Comparison of ENCODE assay signal across 35 mouse cellular contexts in genomic region chr14:115342597-115342996, GRCm38 (mm10).
"Had no signal": no experiment of that assay in that cellular context is flagged by ENCODE, and none has a peak within 500 bp of the region (broad histone marks: within the 10 kb centered on the region; RNA-seq: fewer than 3 reads in every experiment).

No protein-coding gene starts in this region.

- H3K9me3 ChIP-seq: heart, embryonic 10.5 days; heart, embryonic 12.5 days; heart, embryonic 13.5 days; heart, embryonic 15.5 days; hindbrain, embryonic 10.5 days; hindbrain, embryonic 12.5 days; hindbrain, embryonic 13.5 days; hindbrain, embryonic 15.5 days; intestine, embryonic 15.5 days; kidney, embryonic 15.5 days had no signal

- H3K36me3 ChIP-seq: heart, embryonic 10.5 days; heart, embryonic 12.5 days; heart, embryonic 13.5 days; heart, embryonic 15.5 days; hindbrain, embryonic 10.5 days; hindbrain, embryonic 12.5 days; hindbrain, embryonic 13.5 days; hindbrain, embryonic 15.5 days; intestine, embryonic 15.5 days; kidney, embryonic 15.5 days had no signal

- DNase-seq: heart, postnatal 10 days; heart, postnatal 14 days; heart, postnatal 36 days; heart, postnatal 4 days; kidney, adult 11 months; kidney, adult 18-20 months; kidney, adult 2 months; kidney, adult 8-10 months; kidney, adult 9 months; kidney, postnatal 10 days; kidney, postnatal 14 days; kidney, postnatal 25 days; kidney, postnatal 36 days; kidney, postnatal 4 days; layer of hippocampus, adult 9-11 months; layer of hippocampus, postnatal 36 days had no signal

- ATAC-seq: hindbrain, embryonic 16.5 days; hindbrain, postnatal 0 days; inflammation-experienced regulatory T-cells, adult 6 months; intestine, embryonic 15.5 days; intestine, embryonic 16.5 days; intestine, postnatal 0 days had no signal

- H3K27ac ChIP-seq: heart, embryonic 10.5 days; heart, embryonic 13.5 days; heart, embryonic 15.5 days; hindbrain, embryonic 10.5 days; hindbrain, embryonic 12.5 days; hindbrain, embryonic 13.5 days; hindbrain, embryonic 14.5 days; hindbrain, embryonic 15.5 days; hindbrain, postnatal 0 days; intestine, embryonic 15.5 days; kidney, embryonic 15.5 days; kidney, postnatal 0 days; layer of hippocampus, adult 2 months had no signal

- H3K4me2 ChIP-seq: heart, embryonic 11.5 days; heart, embryonic 12.5 days; heart, embryonic 13.5 days; heart, embryonic 15.5 days; hindbrain, embryonic 12.5 days; hindbrain, embryonic 13.5 days; hindbrain, embryonic 14.5 days; hindbrain, embryonic 15.5 days; intestine, embryonic 15.5 days; kidney, embryonic 15.5 days had no signal

- H3K9ac ChIP-seq: heart, embryonic 12.5 days; heart, embryonic 13.5 days; heart, embryonic 15.5 days; hindbrain, embryonic 12.5 days; hindbrain, embryonic 13.5 days; hindbrain, embryonic 14.5 days; hindbrain, embryonic 15.5 days; intestine, embryonic 15.5 days; kidney, embryonic 15.5 days had no signal

- H3K27me3 ChIP-seq: heart, embryonic 12.5 days; heart, embryonic 13.5 days; heart, embryonic 15.5 days; hindbrain, embryonic 12.5 days; hindbrain, embryonic 13.5 days; hindbrain, embryonic 15.5 days; intestine, embryonic 15.5 days; kidney, embryonic 15.5 days had no signal

- H3K4me1 ChIP-seq: heart, embryonic 10.5 days; heart, embryonic 12.5 days; heart, embryonic 13.5 days; heart, embryonic 15.5 days; hindbrain, embryonic 10.5 days; hindbrain, embryonic 12.5 days; hindbrain, embryonic 13.5 days; hindbrain, embryonic 15.5 days; intestine, embryonic 15.5 days; kidney, embryonic 15.5 days had no signal

- H3K4me3 ChIP-seq: heart, embryonic 10.5 days; heart, embryonic 12.5 days; heart, embryonic 13.5 days; heart, embryonic 15.5 days; hindbrain, embryonic 10.5 days; hindbrain, embryonic 12.5 days; hindbrain, embryonic 13.5 days; hindbrain, embryonic 15.5 days; intestine, embryonic 15.5 days; kidney, embryonic 15.5 days; layer of hippocampus, adult 2 months had no signal
